Mouse (Mus musculus) liver, postnatal 0 days (tissue): Measurements from ENCODE around the gene Ephb1. TPM values are rescaled to one million over a fixed set of nuclear protein-coding genes. Genes with fewer than 3 reads are reported as not detected.

Experiments used
- ATAC-seq: fragments of 200-750 bp; cut with Nextera tagmentation; 2 replicates; pipeline ENCODE4 v1.8.0; 2017; ENCODE audit warnings: mild to moderate bottlenecking, moderate library complexity
- DNase-seq: peaks from one replicate; pipeline ENCODE4 v3.0.0-alpha.2; 2016
- H3K27ac ChIP-seq: fragments of 300-500 bp; sonication (generic); 2 replicates; pipeline ENCODE4 v1.5.1; 2014; ENCODE audit warnings: antibody characterized with exemption, moderate library complexity, mild to moderate bottlenecking, low read depth
- H3K27me3 ChIP-seq: fragments of 300-500 bp; sonication (generic); 2 replicates; pipeline ENCODE4 v1.6.1; 2014; ENCODE audit warnings: low read length, control low read depth, mixed read lengths; ENCODE audit not compliant: insufficient read depth
- H3K36me3 ChIP-seq: fragments of 300-500 bp; sonication (generic); replicated peaks from 2 replicates; pipeline ENCODE4 v1.6.1; 2014; ENCODE audit warnings: mild to moderate bottlenecking, control low read depth, low read length, moderate library complexity, mixed read lengths; ENCODE audit not compliant: insufficient read depth
- H3K4me1 ChIP-seq: fragments of 300-500 bp; sonication (generic); 2 replicates; pipeline ENCODE4 v1.6.1; 2014; ENCODE audit warnings: antibody characterized with exemption, mild to moderate bottlenecking, control low read depth; ENCODE audit not compliant: insufficient read depth
- H3K4me2 ChIP-seq: fragments of 300-500 bp; sonication (generic); 2 replicates; pipeline ENCODE4 v1.6.1; 2014; ENCODE audit warnings: low read depth, mild to moderate bottlenecking, low read length, moderate library complexity, mixed read lengths
- H3K4me3 ChIP-seq: fragments of 300-500 bp; sonication (generic); 2 replicates; pipeline ENCODE4 v1.5.1; 2014; ENCODE audit warnings: low read depth, low read length
- H3K9ac ChIP-seq: fragments of 300-500 bp; sonication (generic); replicated peaks from 2 replicates; pipeline ENCODE4 v1.6.1; 2014; ENCODE audit warnings: mild to moderate bottlenecking, moderate library complexity
- H3K9me3 ChIP-seq: fragments of 300-500 bp; sonication (generic); 2 replicates; pipeline ENCODE4 v1.6.1; 2016; ENCODE audit warnings: mild to moderate bottlenecking, control low read depth, low read length, mixed read lengths
- CTCF ChIP-seq: sonication (generic); IDR thresholded peaks from 2 replicates; pipeline ENCODE4 v1.5.1; 2016; ENCODE audit warnings: antibody characterized with exemption, low read depth
- EP300 ChIP-seq: IDR thresholded peaks from 2 replicates; pipeline ENCODE4 v1.6.1; 2016; ENCODE audit warnings: antibody characterized with exemption, low read depth, mild to moderate bottlenecking
- WGBS: fragments of 180-500 bp; shearing (Covaris S2); extraction: QIAGEN DNeasy Blood & Tissue Kit; methylation state at CpG from one replicate; pipeline ENCODE4 v1.1.7; 2014; ENCODE audit not compliant: insufficient replicate concordance; 5-methylcytosine and 5-hydroxymethylcytosine counted together
- polyA plus RNA-seq: library from polyadenylated mRNA; unstranded; fragments of >200 nt; fragmentation: Nextera tagmentation; extraction: Ambion mirVana; gene quantifications from 2 replicates; pipeline ENCODE4 v1.2.1, GENCODE M21; 2015

Ephb1 gene
- polyA plus RNA-seq, 1 experiment from 2014 or later = 0.28 TPM

DNA sequence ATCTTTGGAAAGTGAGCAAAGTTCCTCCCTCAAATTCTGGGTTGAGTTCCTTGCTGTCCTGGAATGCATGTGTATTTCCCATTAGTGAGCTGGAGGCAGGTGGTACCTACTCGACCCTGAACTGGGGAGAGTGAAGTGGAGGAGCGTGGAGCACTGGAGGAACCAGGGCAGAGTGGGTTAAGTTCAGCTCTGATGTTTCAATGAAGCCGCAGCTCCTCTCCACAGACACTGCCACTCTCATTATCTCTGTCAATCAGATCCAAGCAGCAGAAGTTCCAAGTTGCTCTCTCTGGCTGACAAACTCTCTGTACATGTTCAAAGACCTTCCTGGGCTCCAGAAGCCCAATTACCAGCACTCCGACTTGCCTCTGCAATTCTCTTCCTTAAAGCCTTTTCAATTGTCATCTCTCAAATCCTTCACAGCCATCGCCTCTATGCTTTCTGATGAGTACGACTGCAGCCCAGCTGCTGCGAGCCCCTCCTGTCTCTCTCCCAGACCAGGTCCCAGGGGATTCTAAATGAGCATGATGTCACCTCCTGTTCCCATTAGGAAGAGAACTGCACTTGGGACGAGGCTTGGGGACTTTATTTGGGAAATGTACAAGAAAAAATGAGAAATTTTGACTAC is 420.4 kb downstream of the Ephb1 start:
- H3K4me3 ChIP-seq = no peak overlapping the region
- no peak overlapping the region for H3K9ac ChIP-seq
- no peaks in the 10 kb centered on the region for H3K9me3 ChIP-seq
- no peak overlapping the region for H3K4me2 ChIP-seq
- DNase-seq = no peak
- no peaks in the 10 kb centered on the region for H3K36me3 ChIP-seq
- no peak overlapping the region for H3K27ac ChIP-seq
- no peaks in the 10 kb centered on the region for H3K27me3 ChIP-seq
- WGBS = 64% methylated on average over 8 of the region's 8 CpGs
- TF ChIP-seq EP300 = no peak
- TF ChIP-seq CTCF = no peak
- H3K4me1 ChIP-seq = no peaks in the 10 kb centered on the region
- ATAC-seq = no peak

DNA sequence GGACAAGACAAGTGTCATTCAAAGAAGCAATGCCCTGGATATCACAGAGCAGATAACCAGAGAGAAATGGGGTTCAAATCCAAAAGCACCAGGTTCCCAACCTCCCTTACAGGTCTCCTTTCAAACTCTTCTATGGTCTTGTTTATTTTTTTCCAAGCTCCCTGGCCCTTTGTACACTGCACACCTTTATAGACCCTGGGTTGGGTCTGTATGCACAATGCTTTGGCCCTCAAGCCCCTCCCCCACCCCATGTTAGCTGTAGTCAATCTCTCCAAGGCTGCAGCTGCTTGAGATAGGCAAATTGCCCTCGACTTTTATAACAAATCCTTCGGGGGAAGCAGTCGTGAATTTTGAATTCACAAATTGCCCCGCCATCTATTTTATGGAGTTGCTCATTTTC is 429.7 kb downstream of the Ephb1 start:
- no peaks in the 10 kb centered on the region for H3K27me3 ChIP-seq
- no peaks in the 10 kb centered on the region for H3K36me3 ChIP-seq
- H3K27ac ChIP-seq = no peak overlapping the region
- no peak for DNase-seq
- no peak overlapping the region for H3K4me2 ChIP-seq
- no peak for ATAC-seq
- no peaks in the 10 kb centered on the region for H3K4me1 ChIP-seq
- H3K4me3 ChIP-seq = no peak overlapping the region
- H3K9me3 ChIP-seq = no peaks in the 10 kb centered on the region
- 66% methylated on average over 4 of the region's 4 CpGs for WGBS
- no peak for TF ChIP-seq EP300
- H3K9ac ChIP-seq = no peak overlapping the region

DNA sequence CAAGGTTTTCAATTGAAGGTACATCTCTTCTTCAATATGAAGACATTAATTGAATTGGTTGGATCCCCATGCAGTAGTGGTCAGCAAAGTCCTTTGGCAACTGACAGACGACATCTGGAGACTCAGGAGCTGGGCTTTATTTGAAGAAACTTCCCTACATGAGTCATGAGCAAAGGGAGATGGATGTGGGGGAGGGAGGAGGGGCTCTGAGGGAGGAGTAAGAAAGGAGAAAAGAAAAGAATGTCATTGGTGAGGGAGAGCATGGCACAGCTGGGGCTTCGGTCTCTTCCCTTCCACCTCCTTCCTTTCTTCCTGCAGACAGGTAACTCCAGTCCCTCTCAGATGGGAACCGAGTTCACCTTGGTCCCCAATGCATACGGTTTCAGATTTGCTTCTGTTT is 431.6 kb downstream of the Ephb1 start:
- Histone ChIP-seq H3K4me1 (no peaks in the 10 kb centered on the region), H3K4me3 (no peak overlapping the region), H3K4me2 (no peak overlapping the region), H3K27ac (no peak overlapping the region), H3K9ac (no peak overlapping the region), H3K36me3 (no peaks in the 10 kb centered on the region), H3K9me3 (no peaks in the 10 kb centered on the region), H3K27me3 (no peaks in the 10 kb centered on the region)
- TF ChIP-seq EP300 (no peak), CTCF (no peak)
- WGBS = 66% methylated on average over 4 of the region's 4 CpGs
- ATAC-seq = no peak
- no peak for DNase-seq

DNA sequence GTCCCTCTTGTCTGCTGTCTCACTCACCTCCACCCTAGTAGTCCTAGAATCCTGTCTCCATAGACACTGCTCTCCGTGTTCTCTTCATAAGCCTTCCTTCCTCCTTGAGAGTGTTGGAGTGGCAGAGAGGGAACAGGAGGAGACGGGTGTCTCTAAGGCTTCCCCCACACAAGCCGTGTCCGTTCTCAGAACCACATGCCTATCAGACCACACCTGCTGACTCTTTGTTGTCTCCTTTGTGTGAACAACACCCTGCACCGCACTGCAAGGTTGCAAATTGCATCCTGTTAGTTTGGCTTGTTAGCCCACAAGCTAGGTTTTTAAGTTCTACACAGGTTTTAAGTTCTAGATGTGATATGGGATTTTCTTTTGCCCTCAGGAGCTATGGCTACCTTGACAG is 435.2 kb downstream of the Ephb1 start:
- Histone ChIP-seq H3K9me3 (no peaks in the 10 kb centered on the region), H3K36me3 (no peaks in the 10 kb centered on the region), H3K9ac (no peak overlapping the region), H3K4me3 (no peak overlapping the region), H3K27me3 (no peaks in the 10 kb centered on the region), H3K4me1 (no peaks in the 10 kb centered on the region), H3K4me2 (no peak overlapping the region), H3K27ac (no peak overlapping the region)
- 70% methylated on average over 5 of the region's 5 CpGs for WGBS
- no peak for TF ChIP-seq CTCF
- TF ChIP-seq EP300 = no peak
- ATAC-seq (no peak), DNase-seq (no peak)

DNA sequence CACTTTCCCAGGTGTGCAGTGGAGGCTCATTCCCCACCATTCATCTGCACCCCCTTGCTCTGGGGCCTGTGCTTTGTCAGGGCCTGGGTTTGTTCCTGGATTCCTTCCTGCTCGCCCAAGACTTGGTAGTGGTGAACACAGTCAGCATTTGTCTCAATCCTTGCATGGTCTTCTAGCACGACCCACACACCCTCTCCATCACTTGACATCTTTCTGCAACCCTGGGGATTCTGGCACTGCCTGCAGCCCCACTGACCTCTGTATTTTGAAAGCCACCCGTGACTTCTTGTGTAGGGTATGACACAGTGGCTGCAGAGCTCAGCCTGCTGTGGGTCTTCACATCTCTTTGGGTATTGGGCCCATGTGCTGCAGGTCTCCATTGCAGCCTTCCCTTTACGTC is 435.7 kb downstream of the Ephb1 start:
- WGBS = 63% methylated on average over 4 of the region's 4 CpGs
- Histone ChIP-seq H3K9ac (no peak overlapping the region), H3K4me2 (no peak overlapping the region), H3K36me3 (no peaks in the 10 kb centered on the region), H3K27me3 (no peaks in the 10 kb centered on the region), H3K9me3 (no peaks in the 10 kb centered on the region), H3K4me1 (no peaks in the 10 kb centered on the region), H3K27ac (no peak overlapping the region), H3K4me3 (no peak overlapping the region)
- TF ChIP-seq CTCF = no peak
- no peak for TF ChIP-seq EP300
- DNase-seq (no peak), ATAC-seq (no peak)

DNA sequence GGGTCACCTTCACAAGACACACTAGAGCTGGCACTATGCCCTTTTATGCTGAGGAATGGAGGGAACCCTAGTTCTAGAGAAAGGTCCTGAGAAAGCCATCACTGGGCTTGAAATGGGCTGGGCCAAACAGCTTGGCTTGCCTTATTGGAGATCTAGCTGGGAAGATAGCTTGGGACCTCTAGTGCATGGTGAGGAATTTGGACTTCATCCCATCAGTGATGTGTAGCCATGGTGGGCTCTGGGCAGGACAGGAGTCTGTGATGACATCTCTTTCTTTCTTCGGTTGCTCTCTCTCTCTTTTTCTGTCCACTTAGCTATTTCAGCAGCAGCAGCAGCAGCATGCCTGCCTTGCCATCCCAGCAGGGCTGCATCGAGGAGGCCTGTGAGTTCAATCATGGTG is 439.4 kb downstream of the Ephb1 start:
- no peaks in the 10 kb centered on the region for H3K36me3 ChIP-seq
- H3K9me3 ChIP-seq = no peaks in the 10 kb centered on the region
- H3K4me1 ChIP-seq = no peaks in the 10 kb centered on the region
- WGBS = 70% methylated on average over 2 of the region's 2 CpGs
- H3K9ac ChIP-seq = no peak overlapping the region
- TF ChIP-seq CTCF (no peak), EP300 (no peak)
- DNase-seq = no peak
- H3K4me2 ChIP-seq = no peak overlapping the region
- no peaks in the 10 kb centered on the region for H3K27me3 ChIP-seq
- no peak overlapping the region for H3K4me3 ChIP-seq
- H3K27ac ChIP-seq = no peak overlapping the region
- ATAC-seq = no peak
